Mouse (Mus musculus) MN1 (cell line): ENCODE data around the gene H2-M5.
"Not testable (repeated sequence)": the region's sequence is repeated elsewhere in the genome, so short reads cannot be mapped to it uniquely, and the experiment has no call there.

Experiments
- DNase-seq: peaks from one replicate; pipeline ENCODE4 v3.0.0-alpha.2; 2016; ENCODE audit warnings: low spot score

Gene H2-M5

GRCm38 (mm10) chr17:36989437-36989836, at the start of gene H2-M5:
TSS of gene H2-M5 (minus strand) at chr17:36989537.
- DNase-seq, result no peak

GRCm38 (mm10) chr17:37029162-37029561, 39.8 kb upstream of the H2-M5 start:
- DNase-seq, result no peak

GRCm38 (mm10) chr17:37028683-37029120, 39.4 kb upstream of the H2-M5 start:
- DNase-seq, result peak; percentile 98

GRCm38 (mm10) chr17:37028212-37028611, 38.9 kb upstream of the H2-M5 start:
- peak; percentile 35 for DNase-seq

GRCm38 (mm10) chr17:37027486-37027885, 38.1 kb upstream of the H2-M5 start:
- no peak for DNase-seq

- DNase-seq, result no peak
These were observed 37.1 kb upstream of the H2-M5 start for GRCm38 (mm10) chr17:37026425-37026824.

GRCm38 (mm10) chr17:37022628-37023576, 33.6 kb upstream of the H2-M5 start, which contains the start of gene Mog:
TSS of gene Mog (minus strand) at chr17:37023398.
- DNase-seq, result no peak

- not testable (repeated sequence) for DNase-seq
These were observed 29.9 kb upstream of the H2-M5 start for GRCm38 (mm10) chr17:37019242-37019641.

GRCm38 (mm10) chr17:37018328-37018727, 29.0 kb upstream of the H2-M5 start:
- DNase-seq, result no peak

- no peak for DNase-seq
These were observed 27.0 kb upstream of the H2-M5 start for GRCm38 (mm10) chr17:37016333-37016732.

- no peak for DNase-seq
These were observed 22.8 kb upstream of the H2-M5 start for GRCm38 (mm10) chr17:37012141-37012540.

- no peak for DNase-seq
These were observed 22.4 kb upstream of the H2-M5 start for GRCm38 (mm10) chr17:37011719-37012118.

GRCm38 (mm10) chr17:37009460-37010042, 20.2 kb upstream of the H2-M5 start:
- no peak for DNase-seq

- no peak for DNase-seq
These were observed 18.8 kb upstream of the H2-M5 start for GRCm38 (mm10) chr17:37008161-37008560.

- peak; percentile 22 for DNase-seq
These were observed 14.0 kb upstream of the H2-M5 start for GRCm38 (mm10) chr17:37003366-37003765.

- DNase-seq, result peak; percentile 80
These were observed 13.3 kb upstream of the H2-M5 start for GRCm38 (mm10) chr17:37002364-37003330.

GRCm38 (mm10) chr17:37000863-37001262, 11.5 kb upstream of the H2-M5 start, which contains the start of gene Zfp57:
TSS of gene Zfp57 (plus strand) at chr17:37001163.
- DNase-seq, result no peak

GRCm38 (mm10) chr17:36998477-36998876, 9.1 kb upstream of the H2-M5 start:
- DNase-seq, result no peak

- peak; percentile 87 for DNase-seq
These were observed 7.8 kb upstream of the H2-M5 start for GRCm38 (mm10) chr17:36997033-36997735.

GRCm38 (mm10) chr17:36995448-36995847, 6.1 kb upstream of the H2-M5 start:
- DNase-seq, result no peak

- no peak for DNase-seq
These were observed 5.2 kb upstream of the H2-M5 start for GRCm38 (mm10) chr17:36994528-36994927.
